Mouse (Mus musculus): ENCODE measurements around the gene Gm28230. TPM values are rescaled to one million over a fixed set of nuclear protein-coding genes. Genes with fewer than 3 reads are reported as not detected.
A peak's percentile ranks its signal among the peaks of the same experiment; 100 is the strongest.

Gene Gm28230
- polyA plus RNA-seq (2015; fragmentation: Nextera tagmentation; extraction: Ambion mirVana) = 0.17 TPM in 1 of 2 replicates, not detected in the other

DNA sequence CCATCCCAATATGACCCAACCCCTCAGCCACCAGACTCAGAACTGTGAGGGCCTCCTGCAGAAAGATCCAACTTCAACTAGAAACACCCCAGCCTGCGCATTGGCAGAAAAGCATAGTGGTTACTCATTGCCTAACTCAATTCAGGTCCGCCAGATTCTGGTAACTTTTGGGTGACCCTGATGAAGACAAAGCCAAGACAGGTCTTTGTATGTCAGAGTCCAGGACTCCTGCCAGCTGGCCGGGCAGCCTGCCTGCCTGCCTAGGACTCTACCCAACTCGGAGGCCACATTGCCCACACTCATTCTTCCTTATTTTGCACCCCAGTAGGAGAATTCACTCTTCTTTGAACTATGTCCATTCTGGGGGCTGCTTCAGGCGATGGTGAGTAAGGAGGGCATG lies at the start of gene Gm28230:
TSS of gene Gm28230 (plus strand) at position 178 of the 400 bp plus-strand sequence.
- Histone ChIP-seq H3K9me3 (ENCODE audit: control insufficient read depth) (no peaks in the 10 kb centered on the region), H3K27ac (ENCODE audit: low read depth, low read length) (no peak within 1 kb of the TSS), H3K9ac (ENCODE audit: low read depth, low read length) (no peak within 1 kb of the TSS), H3K36me3 (ENCODE audit: control insufficient read depth, insufficient read depth) (0 out of 2 replicates have a peak, but pooled peaks cover 6% of the 10 kb centered on the region), H3K4me2 (replicated peaks; ENCODE audit: low read depth) (peak within 1 kb of the TSS; percentile 13; the same call in 1 of the 2 replicates), H3K4me1 (replicated peaks; ENCODE audit: control insufficient read depth, insufficient read depth, low read length) (no peaks in the 10 kb centered on the region), H3K4me3 (ENCODE audit: low read depth, low read length) (peak within 1 kb of the TSS; percentile 21), H3K27me3 (replicated peaks; ENCODE audit: control insufficient read depth, insufficient read depth, low read length) (peaks cover 86% of the 10 kb centered on the region)
- 61% methylated on average over 5 of the region's 5 CpGs for WGBS
- no peak for TF ChIP-seq CTCF (IDR thresholded peaks at IDR 0.05; ENCODE audit: low read depth)
- ATAC-seq = no peak

DNA sequence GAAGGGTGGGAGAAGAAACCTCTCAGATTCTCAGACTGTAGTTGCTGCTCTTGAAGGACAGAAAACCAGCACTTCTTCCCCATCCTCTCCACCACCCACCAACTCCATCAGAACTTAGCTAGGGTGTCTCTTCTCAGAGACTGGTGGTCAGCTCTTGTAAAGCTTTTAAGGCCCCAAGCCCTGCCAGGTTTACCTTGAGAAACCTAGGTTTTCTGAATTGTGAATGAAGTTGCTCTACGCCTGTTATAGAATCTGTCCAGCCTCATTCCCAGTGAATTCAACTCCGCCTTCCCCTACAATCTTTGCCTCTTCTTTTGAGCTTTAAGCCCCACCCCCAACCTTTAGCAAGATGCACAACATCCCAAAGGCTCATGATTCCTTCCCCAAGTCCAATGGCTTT lies 49.4 kb upstream of the Gm28230 start:
- ATAC-seq = no peak
- Histone ChIP-seq H3K27ac (ENCODE audit: low read depth, low read length) (no peak overlapping the region), H3K9ac (ENCODE audit: low read depth, low read length) (no peak overlapping the region), H3K4me1 (replicated peaks; ENCODE audit: control insufficient read depth, insufficient read depth, low read length) (no peaks in the 10 kb centered on the region), H3K9me3 (ENCODE audit: control insufficient read depth) (no peaks in the 10 kb centered on the region), H3K4me3 (ENCODE audit: low read depth, low read length) (no peak overlapping the region), H3K27me3 (replicated peaks; ENCODE audit: control insufficient read depth, insufficient read depth, low read length) (peaks cover 100% of the 10 kb centered on the region), H3K4me2 (replicated peaks; ENCODE audit: low read depth) (no peak overlapping the region), H3K36me3 (ENCODE audit: control insufficient read depth, insufficient read depth) (no peaks in the 10 kb centered on the region)
- 23% methylated on average over 2 of the region's 2 CpGs for WGBS
- no peak for TF ChIP-seq CTCF (IDR thresholded peaks at IDR 0.05; ENCODE audit: low read depth)

DNA sequence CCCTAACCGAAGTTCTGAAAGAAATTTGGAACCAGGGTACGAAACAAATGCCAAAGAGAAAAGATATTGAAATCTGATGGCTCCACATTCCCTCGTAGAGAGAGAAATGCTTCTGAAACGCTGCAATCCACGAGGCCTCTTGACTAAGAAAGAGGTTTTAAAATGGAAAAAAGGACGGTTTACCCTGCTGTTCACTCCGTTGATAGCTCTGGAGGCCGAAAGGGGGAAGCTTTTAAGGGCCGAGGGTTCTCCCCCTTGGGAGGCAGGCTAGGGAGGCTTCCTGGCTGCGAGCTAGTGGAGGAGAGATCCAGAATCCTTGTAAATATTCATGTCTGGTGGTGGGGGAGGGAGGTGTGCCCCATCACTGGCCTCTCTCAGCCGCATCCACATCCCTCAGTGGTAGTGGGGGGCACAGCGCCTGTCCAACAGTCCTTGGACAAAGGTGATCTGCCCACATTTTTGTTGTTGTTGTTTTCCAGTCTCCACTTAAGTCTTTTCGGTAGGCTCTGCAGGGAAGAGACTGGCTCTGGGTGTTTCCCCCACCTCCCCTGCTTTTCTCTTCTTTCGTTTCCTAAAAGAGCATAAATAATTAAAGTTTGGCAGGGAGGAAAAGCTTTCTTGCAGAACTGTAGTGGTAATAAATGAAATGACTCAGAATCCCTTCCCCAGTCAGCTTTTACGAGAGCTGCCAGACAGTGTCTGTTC lies 47.5 kb upstream of the Gm28230 start, which contains the start of gene Hoxd11:
TSS of gene Hoxd11 (plus strand) at position 667 of the 705 bp plus-strand sequence.
- Histone ChIP-seq H3K4me1 (replicated peaks; ENCODE audit: control insufficient read depth, insufficient read depth, low read length) (no peaks in the 10 kb centered on the region), H3K27ac (ENCODE audit: low read depth, low read length) (no peak within 1 kb of the TSS)
- no peak for ATAC-seq

DNA sequence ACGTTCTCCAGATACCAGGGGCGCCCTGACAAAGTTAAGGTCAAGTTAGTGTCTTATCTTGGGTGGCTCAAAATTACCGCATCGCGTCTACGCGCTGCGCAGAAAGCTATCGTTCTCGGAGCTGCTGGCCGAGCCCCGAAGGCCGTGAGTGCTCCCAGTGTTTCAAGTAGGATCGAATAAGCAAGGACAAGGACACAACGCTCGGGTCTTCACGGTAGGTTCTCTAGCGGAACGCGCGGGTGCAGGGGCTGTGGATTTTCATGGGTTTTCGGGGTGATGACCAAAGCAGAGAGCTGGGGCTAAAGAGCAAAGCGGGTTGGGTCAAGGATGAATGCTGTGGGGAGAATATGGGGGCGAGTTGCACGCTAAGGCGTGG lies 46.9 kb upstream of the Gm28230 start:
- H3K27ac ChIP-seq (ENCODE audit: low read depth, low read length) = no peak overlapping the region

More for the DNA sequence above, 47.5 kb upstream of the Gm28230 start, which contains the start of gene Hoxd11:
- no peak for TF ChIP-seq CTCF (IDR thresholded peaks at IDR 0.05; ENCODE audit: low read depth)
- Histone ChIP-seq H3K4me3 (ENCODE audit: low read depth, low read length) (peak within 1 kb of the TSS; percentile 12; the same call in 1 of the 2 replicates), H3K4me2 (replicated peaks; ENCODE audit: low read depth) (no peak within 1 kb of the TSS; the same call in 1 of the 2 replicates), H3K9me3 (ENCODE audit: control insufficient read depth) (no peaks in the 10 kb centered on the region), H3K36me3 (ENCODE audit: control insufficient read depth, insufficient read depth) (no peaks in the 10 kb centered on the region), H3K9ac (ENCODE audit: low read depth, low read length) (no peak within 1 kb of the TSS), H3K27me3 (replicated peaks; ENCODE audit: control insufficient read depth, insufficient read depth, low read length) (peaks cover 100% of the 10 kb centered on the region)
- 3% methylated on average over 15 of the region's 15 CpGs for WGBS

DNA sequence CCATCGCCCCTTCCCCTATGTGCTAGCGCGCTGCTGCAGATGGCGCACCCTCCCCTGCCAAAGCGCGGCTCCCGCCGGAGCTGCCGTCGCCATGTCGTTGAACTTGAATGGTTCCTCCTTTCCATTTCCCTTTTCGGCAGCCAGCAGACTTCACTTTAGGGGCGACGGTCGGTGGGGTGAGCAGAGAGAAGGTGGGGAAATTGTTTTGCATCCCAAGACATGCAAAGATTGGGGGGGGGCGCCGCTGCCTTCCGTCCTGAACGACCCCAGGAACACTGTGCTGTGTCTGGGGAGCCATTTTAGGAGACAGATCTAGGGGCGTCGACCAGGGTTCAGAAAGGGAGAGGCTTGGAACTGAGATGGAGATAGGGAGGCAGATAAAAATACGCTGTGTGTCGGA lies 46.5 kb upstream of the Gm28230 start:
- H3K9ac ChIP-seq (ENCODE audit: low read depth, low read length) = no peak overlapping the region
- ATAC-seq = no peak
- no peak overlapping the region for H3K27ac ChIP-seq (ENCODE audit: low read depth, low read length)
- H3K36me3 ChIP-seq (ENCODE audit: control insufficient read depth, insufficient read depth) = no peaks in the 10 kb centered on the region
- peak overlapping the region; percentile 12; the same call in 1 of the 2 replicates for H3K4me3 ChIP-seq (ENCODE audit: low read depth, low read length)
- H3K27me3 ChIP-seq (replicated peaks; ENCODE audit: control insufficient read depth, insufficient read depth, low read length) = peaks cover 100% of the 10 kb centered on the region
- no peaks in the 10 kb centered on the region for H3K4me1 ChIP-seq (replicated peaks; ENCODE audit: control insufficient read depth, insufficient read depth, low read length)
- 1% methylated on average over 23 of the region's 23 CpGs for WGBS
- no peaks in the 10 kb centered on the region for H3K9me3 ChIP-seq (ENCODE audit: control insufficient read depth)
- no peak for TF ChIP-seq CTCF (IDR thresholded peaks at IDR 0.05; ENCODE audit: low read depth)
- H3K4me2 ChIP-seq (replicated peaks; ENCODE audit: low read depth) = no peak overlapping the region

More for the DNA sequence above, 46.9 kb upstream of the Gm28230 start:
- Histone ChIP-seq H3K4me2 (replicated peaks; ENCODE audit: low read depth) (no peak overlapping the region), H3K4me1 (replicated peaks; ENCODE audit: control insufficient read depth, insufficient read depth, low read length) (no peaks in the 10 kb centered on the region), H3K9me3 (ENCODE audit: control insufficient read depth) (no peaks in the 10 kb centered on the region), H3K9ac (ENCODE audit: low read depth, low read length) (no peak overlapping the region), H3K27me3 (replicated peaks; ENCODE audit: control insufficient read depth, insufficient read depth, low read length) (peaks cover 100% of the 10 kb centered on the region), H3K36me3 (ENCODE audit: control insufficient read depth, insufficient read depth) (no peaks in the 10 kb centered on the region), H3K4me3 (ENCODE audit: low read depth, low read length) (peak overlapping the region; percentile 12; the same call in 1 of the 2 replicates)
- no peak for ATAC-seq
- 2% methylated on average over 26 of the region's 26 CpGs for WGBS
- TF ChIP-seq CTCF (IDR thresholded peaks at IDR 0.05; ENCODE audit: low read depth) = no peak

DNA sequence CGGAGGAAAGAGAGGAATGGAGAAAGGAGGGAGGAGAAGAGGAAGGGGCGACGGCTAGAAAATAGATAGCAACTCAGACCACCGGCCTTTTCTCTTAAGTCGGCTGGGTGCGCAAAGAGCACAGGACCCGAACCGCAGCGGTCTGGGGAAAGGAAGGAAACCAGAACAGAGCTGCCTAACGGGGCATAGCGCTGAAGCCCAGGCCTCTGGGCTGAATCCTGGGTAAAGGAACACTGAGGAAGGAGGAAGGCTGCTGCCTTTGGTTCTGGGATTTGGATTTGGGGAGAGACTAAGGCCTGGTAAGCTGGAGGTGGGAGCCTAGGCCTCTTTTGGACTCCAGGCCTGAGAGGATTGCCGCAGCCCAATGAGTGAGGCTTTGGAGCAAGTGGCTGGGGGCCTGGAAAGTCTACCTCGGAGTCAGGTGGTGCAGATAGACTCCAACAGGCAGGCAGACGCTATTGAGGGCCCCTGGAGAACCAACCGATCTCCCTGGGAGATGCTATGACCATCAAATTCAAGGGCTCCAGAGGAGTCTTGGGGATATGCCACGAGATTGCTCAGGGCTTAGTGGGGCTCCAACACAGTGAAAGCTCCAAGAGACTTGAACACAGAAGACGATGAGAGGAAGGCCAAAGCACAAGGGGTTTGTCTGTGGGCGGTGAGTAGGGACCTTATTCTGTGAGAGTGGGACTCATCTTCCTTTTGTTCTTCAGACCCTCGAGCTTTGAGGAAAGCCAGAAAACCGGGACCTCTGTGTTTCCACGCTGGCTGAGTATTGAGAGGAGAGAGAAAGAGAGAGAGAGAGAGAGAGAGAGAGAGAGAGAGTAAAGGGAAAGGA lies 45.7 kb upstream of the Gm28230 start:
- Histone ChIP-seq H3K4me1 (replicated peaks; ENCODE audit: control insufficient read depth, insufficient read depth, low read length) (no peaks in the 10 kb centered on the region), H3K9ac (ENCODE audit: low read depth, low read length) (no peak overlapping the region), H3K27me3 (replicated peaks; ENCODE audit: control insufficient read depth, insufficient read depth, low read length) (peaks cover 100% of the 10 kb centered on the region), H3K36me3 (ENCODE audit: control insufficient read depth, insufficient read depth) (no peaks in the 10 kb centered on the region), H3K4me2 (replicated peaks; ENCODE audit: low read depth) (no peak overlapping the region), H3K9me3 (ENCODE audit: control insufficient read depth) (no peaks in the 10 kb centered on the region), H3K4me3 (ENCODE audit: low read depth, low read length) (no peak overlapping the region), H3K27ac (ENCODE audit: low read depth, low read length) (no peak overlapping the region)
- ATAC-seq = no peak
- no peak for TF ChIP-seq CTCF (IDR thresholded peaks at IDR 0.05; ENCODE audit: low read depth)
- 5% methylated on average over 21 of the region's 21 CpGs for WGBS
